Comparison of ENCODE assay signal across 31 mouse cellular contexts in genomic region chr4:148340342-148340741, GRCm38 (mm10). TPM values are rescaled to one million over a fixed set of nuclear protein-coding genes. Genes with fewer than 3 reads are reported as not detected.
DNase-seq lines count a peak whose midpoint lies in the region; ATAC-seq and TF ChIP-seq lines count a peak whose summit lies in the region.
"Had no signal": no experiment of that assay in that cellular context is flagged by ENCODE, and none has a peak within 500 bp of the region (broad histone marks: within the 10 kb centered on the region; RNA-seq: fewer than 3 reads in every experiment).

No protein-coding gene starts in this region.

- no peak overlapping the region for H3K9ac ChIP-seq in forebrain, embryonic 13.5 days
- no peak overlapping the region for H3K9ac ChIP-seq in hindbrain, embryonic 12.5 days
- H3K9ac ChIP-seq in hindbrain, embryonic 16.5 days (ENCODE audit: low read depth, low read length) = no peak overlapping the region
- no peak overlapping the region for H3K9ac ChIP-seq in hindbrain, embryonic 15.5 days
- H3K9ac ChIP-seq in hindbrain, postnatal 0 days (replicated peaks; ENCODE audit: low read length) = no peak overlapping the region
- H3K9ac ChIP-seq in midbrain, embryonic 14.5 days (replicated peaks; ENCODE audit: low read length) = no peak overlapping the region
- no peak overlapping the region for H3K9ac ChIP-seq in midbrain, embryonic 16.5 days (ENCODE audit: low read depth, low read length)
- H3K9ac ChIP-seq: embryonic facial prominence, embryonic 12.5 days; embryonic facial prominence, embryonic 15.5 days; heart, embryonic 13.5 days; intestine, embryonic 15.5 days had no signal

- no peak overlapping the region for H3K4me2 ChIP-seq in forebrain, embryonic 13.5 days
- H3K4me2 ChIP-seq in hindbrain, embryonic 12.5 days (replicated peaks) = no peak overlapping the region
- H3K4me2 ChIP-seq in hindbrain, embryonic 16.5 days (ENCODE audit: low read length) = no peak overlapping the region
- H3K4me2 ChIP-seq in hindbrain, embryonic 15.5 days = no peak overlapping the region
- no peak overlapping the region for H3K4me2 ChIP-seq in hindbrain, postnatal 0 days (ENCODE audit: low read depth, low read length)
- no peak overlapping the region for H3K4me2 ChIP-seq in midbrain, embryonic 14.5 days (ENCODE audit: low read length)
- no peak overlapping the region for H3K4me2 ChIP-seq in midbrain, embryonic 16.5 days (ENCODE audit: low read length)
- H3K4me2 ChIP-seq: embryonic facial prominence, embryonic 12.5 days; embryonic facial prominence, embryonic 15.5 days; heart, embryonic 13.5 days; intestine, embryonic 15.5 days had no signal

- H3K4me3 ChIP-seq in forebrain, embryonic 13.5 days = no peak overlapping the region
- H3K4me3 ChIP-seq in forebrain, embryonic 10.5 days = no peak overlapping the region
- no peak overlapping the region for H3K4me3 ChIP-seq in hindbrain, embryonic 12.5 days
- H3K4me3 ChIP-seq in hindbrain, embryonic 16.5 days (ENCODE audit: low read length) = no peak overlapping the region
- H3K4me3 ChIP-seq in hindbrain, embryonic 15.5 days = no peak overlapping the region
- no peak overlapping the region for H3K4me3 ChIP-seq in hindbrain, postnatal 0 days (ENCODE audit: low read length)
- H3K4me3 ChIP-seq in midbrain, embryonic 14.5 days (replicated peaks; ENCODE audit: low read depth, low read length) = no peak overlapping the region
- no peak overlapping the region for H3K4me3 ChIP-seq in midbrain, embryonic 16.5 days (ENCODE audit: low read depth, low read length)
- H3K4me3 ChIP-seq: embryonic facial prominence, embryonic 12.5 days; embryonic facial prominence, embryonic 15.5 days; heart, adult 2 months; heart, embryonic 10.5 days; heart, embryonic 13.5 days; intestine, embryonic 15.5 days had no signal

- H3K27ac ChIP-seq in forebrain, embryonic 13.5 days = no peak overlapping the region
- no peak overlapping the region for H3K27ac ChIP-seq in forebrain, embryonic 10.5 days
- H3K27ac ChIP-seq in hindbrain, embryonic 12.5 days = no peak overlapping the region
- no peak overlapping the region for H3K27ac ChIP-seq in hindbrain, embryonic 16.5 days (ENCODE audit: low read depth, low read length)
- H3K27ac ChIP-seq in hindbrain, embryonic 15.5 days (replicated peaks) = no peak overlapping the region
- no peak overlapping the region for H3K27ac ChIP-seq in hindbrain, postnatal 0 days
- H3K27ac ChIP-seq in midbrain, embryonic 14.5 days (replicated peaks; ENCODE audit: low read depth, low read length) = 0 out of 2 replicates have a peak overlapping the region, but pooled peaks have one; percentile 62
- no peak overlapping the region for H3K27ac ChIP-seq in midbrain, embryonic 16.5 days (ENCODE audit: low read length)
- H3K27ac ChIP-seq: embryonic facial prominence, embryonic 12.5 days; embryonic facial prominence, embryonic 15.5 days; heart, adult 2 months; heart, embryonic 10.5 days; heart, embryonic 13.5 days; intestine, embryonic 15.5 days had no signal

- TF ChIP-seq CTCF in hindbrain, postnatal 0 days (IDR thresholded peaks at IDR 0.05; ENCODE audit: low read depth) = no peak

- H3K4me1 ChIP-seq in forebrain, embryonic 13.5 days = peaks cover 8% of the 10 kb centered on the region; the same call in 1 of the 2 replicates
- H3K4me1 ChIP-seq in forebrain, embryonic 10.5 days = peaks cover 12% of the 10 kb centered on the region
- peaks cover 12% of the 10 kb centered on the region; the same call in 1 of the 2 replicates for H3K4me1 ChIP-seq in hindbrain, embryonic 12.5 days
- H3K4me1 ChIP-seq in hindbrain, embryonic 16.5 days (ENCODE audit: control insufficient read depth, insufficient read depth, low read depth, low read length) = no peaks in the 10 kb centered on the region; the same call in 1 of the 2 replicates
- H3K4me1 ChIP-seq in hindbrain, embryonic 15.5 days (replicated peaks) = peaks cover 14% of the 10 kb centered on the region
- no peaks in the 10 kb centered on the region for H3K4me1 ChIP-seq in hindbrain, postnatal 0 days (ENCODE audit: insufficient read depth, low read length)
- 0 out of 2 replicates have a peak, but pooled peaks cover 3% of the 10 kb centered on the region for H3K4me1 ChIP-seq in midbrain, embryonic 14.5 days (ENCODE audit: control insufficient read depth, insufficient read depth, low read length)
- 0 out of 2 replicates have a peak, but pooled peaks cover 3% of the 10 kb centered on the region for H3K4me1 ChIP-seq in midbrain, embryonic 16.5 days (ENCODE audit: control insufficient read depth, insufficient read depth, low read length)
- H3K4me1 ChIP-seq: embryonic facial prominence, embryonic 12.5 days; embryonic facial prominence, embryonic 15.5 days; heart, embryonic 13.5 days; intestine, embryonic 15.5 days had no signal

- ATAC-seq in forebrain, embryonic 13.5 days = 0 out of 2 replicates have a peak, but pooled peaks have one; percentile 55
- ATAC-seq in hindbrain, embryonic 12.5 days (ENCODE audit: low FRiP score) = peak; percentile 38; the same call in 1 of the 2 replicates
- ATAC-seq in hindbrain, embryonic 16.5 days = no peak; the same call in 1 of the 2 replicates
- 0 out of 2 replicates have a peak, but pooled peaks have one; percentile 28 for ATAC-seq in hindbrain, embryonic 15.5 days (ENCODE audit: low FRiP score, low read depth)
- no peak for ATAC-seq in hindbrain, postnatal 0 days
- ATAC-seq in midbrain, embryonic 14.5 days (ENCODE audit: low FRiP score, low TSS enrichment) = no peak
- ATAC-seq in midbrain, embryonic 16.5 days = no peak
- ATAC-seq: intestine, embryonic 15.5 days; Patski had no signal

- no peaks in the 10 kb centered on the region for H3K36me3 ChIP-seq in forebrain, embryonic 13.5 days (ENCODE audit: poor library complexity, severe bottlenecking)
- H3K36me3 ChIP-seq in forebrain, embryonic 10.5 days (replicated peaks) = no peaks in the 10 kb centered on the region
- no peaks in the 10 kb centered on the region for H3K36me3 ChIP-seq in hindbrain, embryonic 12.5 days
- H3K36me3 ChIP-seq in hindbrain, embryonic 16.5 days (ENCODE audit: control insufficient read depth, insufficient read depth, low read length) = no peaks in the 10 kb centered on the region
- no peaks in the 10 kb centered on the region for H3K36me3 ChIP-seq in hindbrain, embryonic 15.5 days
- no peaks in the 10 kb centered on the region for H3K36me3 ChIP-seq in hindbrain, postnatal 0 days (ENCODE audit: insufficient read depth, low read length)
- no peaks in the 10 kb centered on the region for H3K36me3 ChIP-seq in midbrain, embryonic 14.5 days (ENCODE audit: control insufficient read depth, insufficient read depth, low read length)
- no peaks in the 10 kb centered on the region for H3K36me3 ChIP-seq in midbrain, embryonic 16.5 days (ENCODE audit: control insufficient read depth, insufficient read depth, low read length)
- H3K36me3 ChIP-seq: embryonic facial prominence, embryonic 12.5 days; embryonic facial prominence, embryonic 15.5 days; G1E; heart, embryonic 10.5 days; heart, embryonic 13.5 days; intestine, embryonic 15.5 days had no signal

- DNase-seq in forebrain, embryonic 10.5 days (ENCODE audit: extremely low spot score, low spot score) = no peak
- no peak for DNase-seq in hindbrain, postnatal 0 days (ENCODE audit: low spot score)
- no peak for DNase-seq in midbrain, embryonic 14.5 days
- DNase-seq: adrenal gland, postnatal 10 days; adrenal gland, postnatal 36 days; B cell, adult 2 months; cerebellum, adult 2 months; cerebellum, adult 9-11 months; cerebellum, postnatal 25 days; gastrocnemius, postnatal 10 days; gastrocnemius, postnatal 36 days; heart, adult 2 months; heart, postnatal 14 days; heart, postnatal 4 days; kidney, adult 11 months; kidney, adult 8-10 months had no signal

- no peaks in the 10 kb centered on the region for H3K9me3 ChIP-seq in forebrain, embryonic 13.5 days (replicated peaks)
- no peaks in the 10 kb centered on the region for H3K9me3 ChIP-seq in forebrain, embryonic 10.5 days
- no peaks in the 10 kb centered on the region for H3K9me3 ChIP-seq in hindbrain, embryonic 12.5 days (replicated peaks)
- no peaks in the 10 kb centered on the region for H3K9me3 ChIP-seq in hindbrain, embryonic 16.5 days (ENCODE audit: control insufficient read depth, low read length)
- no peaks in the 10 kb centered on the region for H3K9me3 ChIP-seq in hindbrain, embryonic 15.5 days
- H3K9me3 ChIP-seq in hindbrain, postnatal 0 days (ENCODE audit: low read length) = no peaks in the 10 kb centered on the region
- no peaks in the 10 kb centered on the region for H3K9me3 ChIP-seq in midbrain, embryonic 14.5 days (ENCODE audit: control insufficient read depth, low read length)
- no peaks in the 10 kb centered on the region for H3K9me3 ChIP-seq in midbrain, embryonic 16.5 days (replicated peaks; ENCODE audit: control insufficient read depth, low read length, poor library complexity, severe bottlenecking)
- H3K9me3 ChIP-seq: embryonic facial prominence, embryonic 12.5 days; embryonic facial prominence, embryonic 15.5 days; G1E; heart, embryonic 10.5 days; heart, embryonic 13.5 days; intestine, embryonic 15.5 days had no signal

- no peaks in the 10 kb centered on the region for H3K27me3 ChIP-seq in forebrain, embryonic 13.5 days
- H3K27me3 ChIP-seq in forebrain, embryonic 10.5 days (ENCODE audit: poor library complexity, severe bottlenecking) = no peaks in the 10 kb centered on the region
- H3K27me3 ChIP-seq in hindbrain, embryonic 12.5 days = no peaks in the 10 kb centered on the region
- no peaks in the 10 kb centered on the region for H3K27me3 ChIP-seq in hindbrain, embryonic 16.5 days (replicated peaks; ENCODE audit: control insufficient read depth, insufficient read depth, low read length)
- no peaks in the 10 kb centered on the region for H3K27me3 ChIP-seq in hindbrain, embryonic 15.5 days
- no peaks in the 10 kb centered on the region for H3K27me3 ChIP-seq in hindbrain, postnatal 0 days (ENCODE audit: insufficient read depth, low read length)
- H3K27me3 ChIP-seq in midbrain, embryonic 14.5 days (ENCODE audit: control insufficient read depth, insufficient read depth, low read length) = no peaks in the 10 kb centered on the region
- H3K27me3 ChIP-seq in midbrain, embryonic 16.5 days (ENCODE audit: control insufficient read depth, insufficient read depth, low read depth, low read length) = no peaks in the 10 kb centered on the region
- H3K27me3 ChIP-seq: embryonic facial prominence, embryonic 12.5 days; embryonic facial prominence, embryonic 15.5 days; heart, embryonic 13.5 days; intestine, embryonic 15.5 days; Patski had no signal

- 60% methylated on average over 9 of the region's 9 CpGs for WGBS in forebrain, embryonic 13.5 days
- 81% methylated on average over 9 of the region's 9 CpGs for WGBS in forebrain, embryonic 10.5 days
- WGBS in hindbrain, embryonic 12.5 days = 75% methylated on average over 9 of the region's 9 CpGs
- WGBS in hindbrain, embryonic 16.5 days = 62% methylated on average over 9 of the region's 9 CpGs
- 54% methylated on average over 9 of the region's 9 CpGs for WGBS in hindbrain, embryonic 15.5 days
- 62% methylated on average over 9 of the region's 9 CpGs for WGBS in hindbrain, postnatal 0 days
- WGBS in midbrain, embryonic 14.5 days = 76% methylated on average over 9 of the region's 9 CpGs
- 68% methylated on average over 9 of the region's 9 CpGs for WGBS in midbrain, embryonic 16.5 days

RNA-seq across cellular contexts. Expression of gene Disp3, which starts 52.6 kb away (rescaled TPM):
- 6.3 and 6.5 TPM in 2 replicates for polyA plus RNA-seq in forebrain, embryonic 13.5 days (2015; fragmentation: Nextera tagmentation; extraction: Ambion mirVana)
- 1.2 and 2.1 TPM in 2 replicates for polyA plus RNA-seq in forebrain, embryonic 10.5 days (2016; fragmentation: Nextera tagmentation; extraction: Ambion mirVana)
- polyA plus RNA-seq in hindbrain, embryonic 12.5 days (2016; fragmentation: Nextera tagmentation; extraction: Ambion mirVana) = 13.2 and 14.7 TPM in 2 replicates
- polyA plus RNA-seq in hindbrain, embryonic 16.5 days (2015; fragmentation: Nextera tagmentation; extraction: Ambion mirVana) = 11.6 and 13.6 TPM in 2 replicates
- polyA plus RNA-seq in hindbrain, embryonic 15.5 days (2015; fragmentation: Nextera tagmentation; extraction: Ambion mirVana) = 13.3 and 15.3 TPM in 2 replicates
- total RNA-seq in hindbrain, postnatal 0 days (2014; rRNA removed) = 31.6 and 53.0 TPM in 2 replicates
- 7.7 and 8.4 TPM in 2 replicates for polyA plus RNA-seq in hindbrain, postnatal 0 days (2015; fragmentation: Nextera tagmentation; extraction: Ambion mirVana)
- 10.6 and 11.8 TPM in 2 replicates for polyA plus RNA-seq in midbrain, embryonic 14.5 days (2014; fragmentation: Nextera tagmentation; extraction: Ambion mirVana)
- 12.4 and 12.7 TPM in 2 replicates for polyA plus RNA-seq in midbrain, embryonic 16.5 days (2015; fragmentation: Nextera tagmentation; extraction: Ambion mirVana)
- total RNA-seq: CH12.LX; common myeloid progenitor, adult 5-6 weeks; G1E; granulocyte monocyte progenitor cell, adult 5-6 weeks; heart, adult 2 months; heart, postnatal 14 days had no signal
- polyA plus RNA-seq: heart, adult 2 months had no signal

Comparison
In these comparisons a context has a peak if more than half of its experiments do, and no peak if none do; other contexts are left out.
1. ATAC-seq: peak in forebrain, embryonic 13.5 days (single experiment), hindbrain, embryonic 12.5 days (single experiment) and hindbrain, embryonic 15.5 days (single experiment); none in hindbrain, embryonic 16.5 days (single experiment), hindbrain, postnatal 0 days (single experiment), midbrain, embryonic 14.5 days (single experiment) and midbrain, embryonic 16.5 days (single experiment).